Mouse (Mus musculus) liver, postnatal 0 days (tissue): ENCODE measurements around the gene 4933425L06Rik.

Experiments used
- CTCF ChIP-seq: sonication (generic); IDR thresholded peaks from 2 replicates; pipeline ENCODE4 v1.5.1; 2016; ENCODE audit warnings: antibody characterized with exemption, low read depth
- EP300 ChIP-seq: IDR thresholded peaks from 2 replicates; pipeline ENCODE4 v1.6.1; 2016; ENCODE audit warnings: antibody characterized with exemption, low read depth, mild to moderate bottlenecking

DNA sequence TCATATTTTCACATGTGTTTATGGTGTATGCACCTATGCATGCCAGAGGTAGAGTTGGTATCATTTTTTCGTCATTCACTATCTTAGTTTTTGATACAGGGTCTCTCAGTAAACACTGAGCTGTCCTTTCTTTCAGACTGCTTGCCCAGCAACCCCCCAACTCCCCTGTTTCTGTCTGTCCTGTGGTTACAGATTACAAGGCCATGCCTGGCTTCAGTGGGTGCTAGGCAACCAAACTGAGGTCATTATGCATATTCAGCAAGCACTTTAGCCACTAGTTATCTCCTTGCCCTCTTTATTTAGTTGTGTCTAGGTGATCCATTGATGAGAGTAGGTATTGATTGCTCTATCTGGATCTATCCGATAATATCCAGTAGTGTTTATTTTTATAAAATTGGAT, 14.4 kb downstream of the 4933425L06Rik start:
- TF ChIP-seq CTCF (no peak), EP300 (no peak)
